Mouse (Mus musculus): ENCODE measurements around the gene Dbx2. TPM values are rescaled to one million over a fixed set of nuclear protein-coding genes. Genes with fewer than 3 reads are reported as not detected.

Dbx2 gene
- total RNA-seq (2023), result not detected in 2 replicates

DNA sequence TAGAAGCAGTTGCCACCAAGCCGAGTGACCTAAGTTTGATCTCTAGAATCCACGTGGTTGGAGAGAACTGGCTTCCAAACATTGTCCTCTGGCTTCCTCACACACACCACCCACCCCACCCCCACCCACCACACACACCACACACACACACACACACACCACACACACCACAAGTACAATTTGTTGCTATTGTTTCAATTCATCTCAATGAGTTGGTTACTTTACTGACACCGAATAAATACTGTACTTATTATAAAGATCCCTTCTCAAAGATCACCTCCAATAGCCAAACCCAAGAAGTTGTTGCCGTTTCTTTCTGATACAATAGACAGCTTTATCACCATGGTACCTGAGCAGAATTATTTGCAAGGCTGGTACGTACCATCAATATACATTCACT lies at the start of gene Dbx2:
Dbx2 (minus strand) TSS at position 101 of the 400 bp plus-strand sequence.

Other genes starting within 250 kb of the Dbx2 start
- gene Nell2, start 127.4 kb downstream of the Dbx2 start, total RNA-seq (2023), result not detected in 2 replicates
- gene Ano6, start 134.9 kb upstream of the Dbx2 start, total RNA-seq (2023), result 73.8 and 129 TPM in 2 replicates